Mouse (Mus musculus) adrenal gland, postnatal 4 days (tissue): ENCODE measurements around the gene Chd2. TPM values are rescaled to one million over a fixed set of nuclear protein-coding genes. Genes with fewer than 3 reads are reported as not detected.
A peak's percentile ranks its signal among the peaks of the same experiment; 100 is the strongest.
"Not testable (repeated sequence)": the region's sequence is repeated elsewhere in the genome, so short reads cannot be mapped to it uniquely, and the experiment has no call there.

ENCODE experiments used
- DNase-seq, 2 experiments: peaks; one replicate each; pipeline ENCODE4 v3.0.0; 2021 to 2022; ENCODE audit warnings: low spot score in 2 of 2, mixed read lengths in 2 of 2
- long read RNA-seq, 2 experiments: library from polyadenylated mRNA; stranded (forward); transcript quantifications; one replicate each; pipeline ENCODE4 v2.0.0; 2021
- total RNA-seq, 2 experiments: library from RNA; stranded (reverse); gene quantifications; 2 replicates each; pipeline ENCODE4 v1.2.3; 2021

Chd2 gene
- 10 to 100 TPM; 63.5 to 69.1 TPM for total RNA-seq
- long read RNA-seq, experiment 1, partial matches to known transcripts, result 0 of 3 reads
- long read RNA-seq, experiment 1, other reads (novel, unspliced or antisense), result 2 of 3 reads
- long read RNA-seq, experiment 2, partial matches to known transcripts, result 3 of 10 reads
- long read RNA-seq, experiment 2, other reads (novel, unspliced or antisense), result 5 of 10 reads

GRCm38 (mm10) chr7:73541412-73542130, at the start of gene Chd2:
Gene Chd2 (minus strand): TSS chr7:73541830.
- DNase-seq, result peak; percentile 30 to 40

DNA sequence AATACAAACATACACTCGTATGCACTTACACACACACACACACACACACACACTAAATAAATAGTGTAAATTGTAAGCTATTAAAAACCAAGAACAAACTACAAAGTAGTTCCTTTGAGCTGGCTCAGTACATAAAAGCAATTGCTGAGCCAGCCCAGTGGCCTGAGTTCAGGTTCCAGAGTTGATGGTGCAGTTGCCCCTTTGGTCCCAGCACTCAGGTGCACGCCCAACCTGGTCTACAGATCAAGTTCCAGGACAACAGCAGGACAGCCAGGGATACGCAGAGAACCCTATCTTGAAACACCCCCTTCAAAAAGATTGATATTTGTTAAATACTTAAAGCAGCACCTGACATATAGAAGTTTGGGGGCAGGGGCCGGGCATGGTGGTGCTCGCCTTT, 49.1 kb upstream of the Chd2 start:
- no peak for DNase-seq

DNA sequence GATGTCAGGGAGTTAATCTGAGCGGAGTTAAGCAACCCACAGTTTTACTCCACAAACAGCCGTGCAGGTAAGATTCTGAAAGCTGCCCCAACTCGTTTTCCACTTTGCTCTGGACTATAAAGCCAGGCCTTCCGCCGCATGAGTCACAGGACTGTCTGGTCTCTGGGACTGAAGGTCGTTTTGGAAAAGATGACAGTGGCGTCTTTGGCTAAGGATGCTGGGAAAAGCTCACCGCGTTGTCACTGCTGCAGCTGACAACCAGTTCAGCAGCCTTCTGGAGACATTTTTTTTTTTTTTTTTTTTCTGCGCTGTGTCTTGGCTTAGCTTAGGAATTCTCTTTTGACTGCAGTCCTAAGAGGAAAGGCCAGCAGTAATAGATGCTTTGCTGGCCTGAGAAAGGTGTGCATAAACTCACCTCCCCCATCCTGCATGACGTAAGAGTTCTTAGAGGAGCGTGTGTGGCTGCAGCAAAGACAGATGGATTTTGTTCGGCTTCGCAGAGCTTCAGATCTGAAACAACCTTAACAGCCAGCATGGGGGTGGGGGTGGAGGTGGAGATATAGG, 47.7 kb upstream of the Chd2 start:
- DNase-seq, result peak in 1 of 2 experiments; percentile 43

- no peak for DNase-seq
These were observed 46.8 kb upstream of the Chd2 start for GRCm38 (mm10) chr7:73588351-73588906.

- no peak for DNase-seq
These were observed 45.1 kb upstream of the Chd2 start for GRCm38 (mm10) chr7:73586717-73587116.

DNA sequence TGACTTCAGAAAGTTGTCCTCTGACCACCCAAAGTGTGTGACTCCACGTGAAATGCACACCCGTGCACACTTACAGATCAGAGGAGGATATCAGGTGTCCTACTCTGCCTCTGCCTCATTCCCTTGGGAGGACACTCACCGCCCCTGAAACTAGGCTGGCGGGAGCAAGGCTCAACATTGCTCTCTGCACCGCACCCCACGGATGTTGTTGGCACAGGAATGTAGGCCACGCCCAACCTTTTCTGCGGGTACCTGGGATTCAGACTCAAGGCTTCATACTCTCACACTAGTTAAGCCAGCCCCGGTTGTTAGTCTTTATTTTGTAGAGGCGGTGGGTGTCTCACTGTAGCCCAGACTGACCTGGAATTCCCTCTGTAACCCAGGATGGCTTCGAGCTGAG, 44.6 kb upstream of the Chd2 start:
- no peak for DNase-seq

DNA sequence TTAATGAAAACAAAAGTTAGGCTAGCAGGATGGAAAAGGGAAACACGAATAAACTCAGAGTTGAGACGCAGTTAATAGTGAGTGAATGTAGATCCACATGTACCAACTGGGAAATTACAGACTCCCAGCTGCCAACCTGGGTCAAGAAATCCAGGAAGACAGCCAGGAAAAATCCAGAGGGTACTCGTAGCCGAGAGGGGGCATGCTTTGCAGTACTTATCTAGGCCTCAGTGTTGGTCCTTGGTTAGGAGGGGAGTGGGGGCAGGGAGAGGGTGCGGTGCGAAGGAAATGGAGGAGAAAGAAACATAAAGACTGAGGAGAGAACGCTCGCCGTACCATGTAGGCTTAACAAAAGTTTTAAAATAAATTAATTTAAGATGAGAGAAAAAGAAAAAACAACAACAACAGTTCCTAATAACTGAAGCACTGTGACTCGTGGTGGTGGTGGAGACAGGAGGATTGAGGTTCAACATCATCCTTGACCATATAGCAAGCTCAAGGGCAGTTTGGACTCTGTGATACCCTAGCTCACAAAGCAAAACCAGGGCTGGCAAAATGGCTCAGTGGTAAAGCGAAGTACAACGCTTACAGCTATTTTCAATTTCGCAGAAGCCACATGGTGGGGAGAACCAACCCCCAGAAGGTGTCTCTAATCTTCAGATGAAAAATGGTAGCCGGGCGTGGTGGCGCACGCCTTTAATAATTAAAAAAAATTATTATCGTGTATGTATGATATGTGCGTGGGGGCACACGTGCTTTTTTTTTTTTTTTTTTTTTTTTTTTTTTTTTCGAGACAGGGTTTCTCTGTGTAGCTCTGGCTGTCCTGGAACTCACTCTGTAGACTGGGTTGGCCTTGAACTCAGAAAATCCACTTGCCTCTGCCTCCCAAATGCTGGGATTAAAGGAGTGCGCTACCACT, 43.7 kb upstream of the Chd2 start:
- no peak for DNase-seq

DNA sequence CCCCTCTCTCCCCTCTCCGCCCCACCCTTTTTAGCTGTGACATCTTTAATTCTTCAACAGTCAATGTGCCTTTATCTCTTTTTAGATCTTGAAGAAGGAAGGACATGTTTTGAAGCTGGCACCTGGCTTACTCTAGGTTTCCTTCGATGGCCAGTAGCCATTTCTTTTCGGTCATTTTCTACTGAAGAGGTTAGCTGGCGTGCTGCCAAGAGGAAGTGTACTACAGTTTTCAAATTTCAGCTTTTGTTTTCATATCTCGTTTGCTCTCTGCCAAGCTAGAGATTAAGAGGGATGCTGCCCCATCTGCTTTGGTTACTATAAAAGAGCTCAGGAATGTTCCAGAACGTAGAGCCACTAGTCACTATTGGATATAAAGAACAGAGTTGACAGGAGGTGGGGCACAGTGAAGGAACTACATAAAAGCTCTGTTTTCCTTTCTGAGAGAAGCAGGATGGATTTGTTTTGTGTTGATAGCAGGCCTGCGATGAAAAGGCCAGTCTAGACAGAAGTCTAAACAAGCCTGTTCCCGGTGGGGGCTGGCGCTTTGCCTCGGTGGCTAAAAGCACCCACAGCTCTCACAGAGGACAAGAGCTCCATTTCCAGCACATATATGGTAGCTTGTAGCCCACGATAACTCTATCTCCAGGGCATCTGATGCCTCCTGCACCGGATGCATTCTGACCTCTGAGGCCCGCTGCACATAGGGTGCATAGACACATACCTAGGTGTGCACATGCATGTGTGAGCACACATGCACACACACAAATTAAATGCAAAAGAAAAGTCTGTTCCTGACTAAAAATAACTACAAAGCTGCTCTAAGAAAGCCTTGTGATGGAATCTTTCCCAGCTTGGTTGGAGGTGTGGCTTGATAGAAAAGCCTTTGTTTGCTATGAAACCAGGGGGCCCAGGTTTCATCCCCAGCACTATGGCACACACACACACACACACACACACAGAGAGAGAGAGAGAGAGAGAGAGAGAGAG, 42.7 kb upstream of the Chd2 start:
- no peak for DNase-seq

DNA sequence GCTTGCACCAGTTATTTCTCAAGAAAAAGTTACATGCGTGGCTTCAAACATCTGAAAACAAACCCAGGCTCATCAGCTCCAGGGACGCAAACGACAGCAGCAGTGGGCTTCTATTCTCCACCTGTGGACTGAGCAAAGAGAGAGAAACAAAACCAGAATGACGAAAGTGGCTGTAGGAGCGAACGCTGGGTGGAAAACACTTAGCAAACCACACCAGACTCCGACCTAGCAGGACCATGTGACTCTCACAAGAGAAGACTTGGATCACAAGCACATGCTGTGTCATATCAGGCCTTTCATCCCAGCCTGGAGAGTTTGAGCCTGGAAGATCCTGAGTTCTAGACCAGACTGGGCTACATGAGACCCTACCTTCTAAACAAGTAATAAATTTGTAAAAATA, 41.8 kb upstream of the Chd2 start:
- DNase-seq, result no peak

GRCm38 (mm10) chr7:73581836-73582375, 40.3 kb upstream of the Chd2 start:
- no peak for DNase-seq

GRCm38 (mm10) chr7:73579072-73579731, 37.6 kb upstream of the Chd2 start:
- no peak for DNase-seq

DNA sequence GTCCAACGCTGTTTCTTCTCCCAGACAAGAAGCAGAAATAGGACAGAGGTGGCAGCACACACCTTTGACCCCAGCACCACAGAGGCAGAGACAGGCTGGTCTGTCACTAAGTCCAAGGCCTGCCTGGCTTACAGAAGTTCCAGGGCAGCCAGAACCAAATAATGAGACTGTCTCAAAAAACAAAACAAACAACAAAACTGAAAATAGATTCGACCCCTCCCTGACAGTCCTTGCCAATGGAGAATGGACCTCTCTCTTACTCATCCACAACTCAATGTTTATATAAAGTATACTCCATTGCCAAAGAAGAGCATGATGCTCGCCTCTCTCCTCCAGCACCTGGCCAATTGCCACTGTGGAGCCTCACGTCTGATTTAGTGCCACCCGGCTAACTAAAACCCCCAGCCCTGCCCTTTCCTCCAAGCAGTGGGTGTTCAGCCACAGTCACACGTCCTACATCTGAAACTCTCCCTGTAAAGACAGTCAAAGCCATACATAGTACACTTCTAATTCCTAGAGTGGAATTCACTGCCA, 36.3 kb upstream of the Chd2 start:
- no peak for DNase-seq

- DNase-seq, result no peak
These were observed 34.7 kb upstream of the Chd2 start for GRCm38 (mm10) chr7:73576101-73576936.

GRCm38 (mm10) chr7:73575257-73575656, 33.6 kb upstream of the Chd2 start:
- no peak for DNase-seq

DNA sequence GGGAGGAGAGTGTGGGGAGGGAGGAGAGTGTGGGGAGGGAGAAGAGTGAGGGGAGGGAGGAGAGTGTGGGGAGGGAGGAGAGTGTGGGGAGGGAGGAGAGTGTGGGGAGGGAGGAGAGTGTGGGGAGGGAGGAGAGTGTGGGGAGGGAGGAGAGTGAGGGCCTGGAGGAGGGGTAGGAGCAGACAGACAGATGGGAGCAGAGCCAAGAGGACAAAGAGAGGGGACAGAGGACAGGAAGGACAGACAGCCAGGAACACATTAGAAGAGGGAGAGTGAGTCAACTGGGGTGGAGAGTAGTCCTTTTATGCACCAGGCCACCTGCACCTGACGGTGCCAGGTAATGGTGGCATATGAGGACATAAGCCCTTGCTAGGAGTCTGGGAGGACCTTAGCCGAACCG, 33.0 kb upstream of the Chd2 start:
- not testable (repeated sequence) for DNase-seq

DNA sequence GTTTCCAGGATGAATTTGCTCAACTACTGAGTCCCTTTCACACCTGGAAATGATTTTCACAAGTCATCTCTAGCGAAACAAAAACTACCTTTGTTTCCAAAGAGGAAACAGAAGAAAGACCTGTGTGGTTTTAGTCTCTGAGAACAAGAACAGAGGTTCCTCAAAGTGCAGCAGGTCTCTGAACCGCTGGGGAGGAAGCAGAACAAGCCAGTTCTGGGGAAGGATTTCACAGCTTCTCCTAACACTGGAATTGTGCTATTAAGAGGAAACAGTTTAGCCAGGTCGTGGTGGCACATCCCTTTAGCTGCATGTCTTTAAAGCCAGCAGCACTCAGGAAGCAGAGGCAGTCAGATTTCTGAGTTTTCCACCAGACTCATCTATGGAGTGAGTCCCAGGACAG, 30.9 kb upstream of the Chd2 start:
- DNase-seq, result no peak

- no peak for DNase-seq
These were observed 27.3 kb upstream of the Chd2 start for GRCm38 (mm10) chr7:73568801-73569403.

GRCm38 (mm10) chr7:73567754-73568161, 26.1 kb upstream of the Chd2 start:
- DNase-seq, result no peak
